ENCODE assay signal across 11 mouse cellular contexts in the genomic region with DNA sequence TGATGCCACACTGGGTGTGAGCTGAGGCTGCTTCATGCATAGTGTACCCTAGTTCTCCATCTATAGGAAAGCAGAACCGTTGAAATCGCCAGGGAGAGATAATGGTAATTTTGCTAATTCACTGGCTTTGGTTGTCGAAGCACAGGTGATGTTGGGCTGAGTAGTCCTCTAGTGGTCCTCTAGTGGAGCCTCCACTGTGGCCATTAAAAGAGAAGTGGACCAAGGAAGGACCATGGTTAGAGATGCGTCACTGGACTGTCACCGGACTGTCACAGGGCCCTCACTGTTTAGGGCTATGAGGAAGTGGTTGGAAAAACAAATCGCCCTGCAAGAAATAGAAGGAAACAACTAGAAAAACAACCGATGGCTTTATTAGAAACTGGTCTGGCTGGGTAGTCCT. TPM values are rescaled to one million over a fixed set of nuclear protein-coding genes. Genes with fewer than 3 reads are reported as not detected.
DNase-seq lines count a peak whose midpoint lies in the region; ATAC-seq lines count a peak whose summit lies in the region.
"Had no signal": no experiment of that assay in that cellular context is flagged by ENCODE, and none has a peak within 500 bp of the region (broad histone marks: within the 10 kb centered on the region; RNA-seq: fewer than 3 reads in every experiment).

No protein-coding gene starts in this region.

- no peaks in the 10 kb centered on the region for H3K4me1 ChIP-seq in heart, embryonic 15.5 days (replicated peaks)
- H3K4me1 ChIP-seq: hindbrain, embryonic 12.5 days had no signal

- WGBS in heart, embryonic 15.5 days, result 71% methylated on average over 7 of the region's 7 CpGs

- H3K9me3 ChIP-seq in heart, embryonic 15.5 days (replicated peaks), result no peaks in the 10 kb centered on the region
- H3K9me3 ChIP-seq: hindbrain, embryonic 12.5 days had no signal

- ATAC-seq in heart, embryonic 15.5 days (replicated peaks; ENCODE audit: insufficient number of reproducible peaks, insufficient read depth, low FRiP score, low read depth), result no peak
- ATAC-seq: forebrain, postnatal 0 days had no signal

- no peak overlapping the region for H3K9ac ChIP-seq in heart, embryonic 15.5 days
- H3K9ac ChIP-seq: forebrain, postnatal 0 days; hindbrain, embryonic 12.5 days; liver, embryonic 14.5 days had no signal

- peak overlapping the region; percentile 58 for H3K27ac ChIP-seq in heart, embryonic 15.5 days
- H3K27ac ChIP-seq: hindbrain, embryonic 12.5 days; liver, embryonic 14.5 days had no signal

- no peaks in the 10 kb centered on the region for H3K27me3 ChIP-seq in heart, embryonic 15.5 days
- H3K27me3 ChIP-seq: hindbrain, embryonic 12.5 days had no signal

- intact Hi-C loops in heart, postnatal 10 days (cut with DNase I), result no loop called here

- no peak for DNase-seq in heart, postnatal 10 days
- DNase-seq in right cerebral cortex, adult 18-20 months, result peak; percentile 4
- no peak for DNase-seq in right cerebral cortex, postnatal 14 days
- DNase-seq in lung, postnatal 4 days, result peak; percentile 48 to 56
- DNase-seq in embryo, embryonic 10 days (ENCODE audit: low spot score), result no peak
- no peak for DNase-seq in urinary bladder, postnatal 14 days (ENCODE audit: low spot score)
- DNase-seq in urinary bladder, postnatal 10 days (ENCODE audit: low spot score), result no peak
- DNase-seq: forebrain, postnatal 0 days had no signal

- H3K4me2 ChIP-seq in heart, embryonic 15.5 days, result no peak overlapping the region
- H3K4me2 ChIP-seq: hindbrain, embryonic 12.5 days had no signal

- no peak overlapping the region for H3K4me3 ChIP-seq in heart, embryonic 15.5 days
- H3K4me3 ChIP-seq: hindbrain, embryonic 12.5 days had no signal

- H3K36me3 ChIP-seq in heart, embryonic 15.5 days, result no peaks in the 10 kb centered on the region
- H3K36me3 ChIP-seq: hindbrain, embryonic 12.5 days had no signal

RNA-seq across cellular contexts. Expression of a gene that starts 25.4 kb away (rescaled TPM):
- 8.9 and 12.8 TPM in 2 replicates for polyA plus RNA-seq in heart, embryonic 15.5 days (2015; fragmentation: Nextera tagmentation; extraction: Ambion mirVana)
- total RNA-seq in heart, postnatal 10 days (2021), result 10 to 100 TPM; 33.4 to 42.2 TPM

RNA-seq across cellular contexts. Expression of a gene that starts 25.6 kb away (rescaled TPM):
- 9.6 TPM in 2 replicates for polyA plus RNA-seq in heart, embryonic 15.5 days (2015; fragmentation: Nextera tagmentation; extraction: Ambion mirVana)
- total RNA-seq in heart, postnatal 10 days (2021), result 1 to 10 TPM; 8.9 to 9.3 TPM

RNA-seq across cellular contexts. Expression of a gene that starts 49.3 kb away (rescaled TPM):
- polyA plus RNA-seq in heart, embryonic 15.5 days (2015; fragmentation: Nextera tagmentation; extraction: Ambion mirVana), result 41.3 and 55.2 TPM in 2 replicates
- 10 to 100 TPM; 15.6 to 19.6 TPM for total RNA-seq in heart, postnatal 10 days (2021)

Comparison
In these comparisons a context has a peak if more than half of its experiments do, and no peak if none do; other contexts are left out.
1. DNase-seq: peak in right cerebral cortex, adult 18-20 months (single experiment) and lung, postnatal 4 days (2 of 2); none in heart, postnatal 10 days (0 of 2), right cerebral cortex, postnatal 14 days (single experiment), embryo, embryonic 10 days (single experiment), urinary bladder, postnatal 14 days (single experiment) and urinary bladder, postnatal 10 days (single experiment).